9 mouse cellular contexts compared by ENCODE assay signal in the genomic region with DNA sequence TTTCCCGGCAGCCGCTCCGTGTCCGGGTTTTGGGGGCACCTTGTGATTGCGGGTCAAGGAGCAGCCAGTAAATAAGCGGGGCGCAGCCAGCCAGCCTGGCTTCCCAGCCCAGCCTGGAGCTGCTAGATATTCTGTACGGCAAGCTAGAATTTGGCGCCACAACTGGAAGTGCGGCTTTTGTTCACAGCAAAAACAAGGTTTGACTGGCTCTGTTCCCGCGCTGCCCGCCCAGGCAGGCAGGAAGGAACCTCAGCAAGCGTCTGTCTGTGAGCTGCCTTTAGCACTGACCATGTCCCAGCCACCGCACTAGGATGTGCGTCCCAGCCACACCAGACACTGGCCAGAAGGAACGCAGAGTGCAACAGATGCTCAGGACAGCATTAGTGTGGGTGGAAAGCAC. TPM values are rescaled to one million over a fixed set of nuclear protein-coding genes. Genes with fewer than 3 reads are reported as not detected.
DNase-seq lines count a peak whose midpoint lies in the region; ATAC-seq and TF ChIP-seq lines count a peak whose summit lies in the region.
"Had no signal": no experiment of that assay in that cellular context is flagged by ENCODE, and none has a peak within 500 bp of the region (broad histone marks: within the 10 kb centered on the region; RNA-seq: fewer than 3 reads in every experiment).

No protein-coding gene starts in this region.

- DNase-seq in MN1 (ENCODE audit: low spot score), result peak; percentile 30
- peak; percentile 57 to 66 for DNase-seq in cerebellum, postnatal 10 days
- DNase-seq in frontal cortex, postnatal 25 days (ENCODE audit: low spot score in 2 of 2), result peak; percentile 7 to 17
- peak; percentile 77 for DNase-seq in hindbrain, postnatal 0 days (ENCODE audit: low spot score)
- peak; percentile 17 to 44 for DNase-seq in left cerebral cortex, adult 8-10 months (ENCODE audit: low spot score in 2 of 2)
- peak; percentile 33 to 36 for DNase-seq in right cerebral cortex, postnatal 36 days (ENCODE audit: low spot score in 2 of 2)
- DNase-seq in adrenal gland, adult 2 months, result no peak

- peak; percentile 89 for ATAC-seq in hindbrain, postnatal 0 days
- peak; percentile 22; the same call in 1 of the 2 replicates for ATAC-seq in megakaryocyte progenitor cell, adult 5-6 weeks (replicated peaks; ENCODE audit: poor library complexity)

- no peaks in the 10 kb centered on the region for H3K27me3 ChIP-seq in hindbrain, postnatal 0 days (ENCODE audit: insufficient read depth, low read length)

- WGBS in hindbrain, postnatal 0 days, result 7% methylated on average over 17 of the region's 17 CpGs

- H3K4me3 ChIP-seq in hindbrain, postnatal 0 days (ENCODE audit: low read length), result peak overlapping the region; percentile 18
- H3K4me3 ChIP-seq: myocyte had no signal

- H3K4me1 ChIP-seq in hindbrain, postnatal 0 days (ENCODE audit: insufficient read depth, low read length), result peaks cover 8% of the 10 kb centered on the region; the same call in 1 of the 2 replicates

- H3K9me3 ChIP-seq in hindbrain, postnatal 0 days (ENCODE audit: low read length), result no peaks in the 10 kb centered on the region

- no peaks in the 10 kb centered on the region for H3K36me3 ChIP-seq in hindbrain, postnatal 0 days (ENCODE audit: insufficient read depth, low read length)

- no peak for TF ChIP-seq CTCF in hindbrain, postnatal 0 days (IDR thresholded peaks at IDR 0.05; ENCODE audit: low read depth)

- H3K9ac ChIP-seq in hindbrain, postnatal 0 days (replicated peaks; ENCODE audit: low read length), result no peak overlapping the region; the same call in 1 of the 2 replicates

- H3K4me2 ChIP-seq in hindbrain, postnatal 0 days (ENCODE audit: low read depth, low read length), result peak overlapping the region; percentile 46

- H3K27ac ChIP-seq in hindbrain, postnatal 0 days, result no peak overlapping the region

RNA-seq across cellular contexts. Expression of gene Zfp704, which starts 20.1 kb away (rescaled TPM):
- total RNA-seq in hindbrain, postnatal 0 days (2014; rRNA removed), result 57.5 and 58.4 TPM in 2 replicates
- 10.3 and 11.2 TPM in 2 replicates for polyA plus RNA-seq in hindbrain, postnatal 0 days (2015; fragmentation: Nextera tagmentation; extraction: Ambion mirVana)
- 10 to 100 TPM; 26.7 to 38.5 (median 30.3) TPM for total RNA-seq in left cerebral cortex, adult 8-10 months (2022)
- 16.3 and 20.8 TPM in 2 replicates for total RNA-seq in megakaryocyte progenitor cell, adult 5-6 weeks (2015)
- 12.9 and 14.8 TPM in 2 replicates for total RNA-seq in megakaryocyte progenitor cell, adult 5-6 weeks (2017)
- total RNA-seq in adrenal gland, adult 2 months (2021), result 10 to 100 TPM in 1 of 2 experiments, 1 to 10 TPM in 1; 9.7 to 12.5 TPM
- polyA plus RNA-seq in adrenal gland, adult 2 months (2012; rRNA removed), result 2.4 and 3.3 TPM in 2 replicates
